Mouse (Mus musculus) forebrain, embryonic 10.5 days (tissue): ENCODE results near the gene Ntrk2. TPM values are rescaled to one million over a fixed set of nuclear protein-coding genes. Genes with fewer than 3 reads are reported as not detected.
"Not testable (repeated sequence)": the region's sequence is repeated elsewhere in the genome, so short reads cannot be mapped to it uniquely, and the experiment has no call there.

Experiments used
- DNase-seq: peaks from one replicate; pipeline ENCODE4 v3.0.0-alpha.2; 2017; ENCODE audit warnings: low spot score; ENCODE audit errors: extremely low spot score
- H3K27ac ChIP-seq: fragments of 300-500 bp; sonication (generic); 2 replicates; pipeline ENCODE4 v1.5.1; 2016; ENCODE audit warnings: mild to moderate bottlenecking
- H3K27me3 ChIP-seq: fragments of 300-500 bp; sonication (generic); 2 replicates; pipeline ENCODE4 v1.6.1; 2016; ENCODE audit warnings: mild to moderate bottlenecking; ENCODE audit not compliant: poor library complexity, severe bottlenecking
- H3K36me3 ChIP-seq: fragments of 300-500 bp; sonication (generic); replicated peaks from 2 replicates; pipeline ENCODE4 v1.6.1; 2016; ENCODE audit warnings: mild to moderate bottlenecking, moderate library complexity
- H3K4me1 ChIP-seq: fragments of 300-500 bp; sonication (generic); 2 replicates; pipeline ENCODE4 v1.6.1; 2016
- H3K4me3 ChIP-seq: fragments of 300-500 bp; sonication (generic); 2 replicates; pipeline ENCODE4 v1.5.1; 2016; ENCODE audit warnings: mild to moderate bottlenecking, moderate library complexity
- H3K9me3 ChIP-seq: fragments of 300-500 bp; sonication (generic); 2 replicates; pipeline ENCODE4 v1.6.1; 2016; ENCODE audit warnings: mild to moderate bottlenecking, moderate library complexity
- WGBS: fragments of 180-500 bp; shearing (Covaris S2); methylation state at CpG from one replicate; pipeline ENCODE4 v1.1.7; 2016; 5-methylcytosine and 5-hydroxymethylcytosine counted together
- polyA plus RNA-seq: library from polyadenylated mRNA; unstranded; fragments of >200 nt; fragmentation: Nextera tagmentation; extraction: Ambion mirVana; gene quantifications from 2 replicates; pipeline ENCODE4 v1.2.1, GENCODE M21; 2016

The Ntrk2 gene
- polyA plus RNA-seq, 1 experiment from 2014 or later: 33.2 TPM

DNA sequence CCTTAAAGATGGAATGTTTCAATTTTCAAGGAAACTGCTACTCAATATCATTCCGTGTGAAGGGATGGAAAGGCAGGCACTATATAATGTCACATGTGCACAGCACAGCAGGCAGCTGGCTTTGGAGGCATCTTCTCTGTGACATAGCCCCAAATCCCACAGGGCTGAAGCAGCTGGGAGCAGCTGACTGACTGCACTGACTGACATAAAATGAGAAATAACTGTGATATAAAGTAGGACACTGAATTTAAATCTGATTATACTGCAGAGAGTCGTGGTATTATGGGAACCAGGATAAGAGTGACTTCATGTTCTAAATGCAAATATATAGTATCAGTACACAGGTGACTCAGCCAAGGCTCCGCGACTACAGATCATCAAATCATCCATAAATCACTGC lies 282.6 kb downstream of the Ntrk2 start:
- 93% methylated on average over 4 of the region's 4 CpGs for WGBS
- DNase-seq: no peak
- Histone ChIP-seq H3K4me3 (no peak overlapping the region), H3K4me1 (peaks cover 43% of the 10 kb centered on the region), H3K27me3 (peaks cover 46% of the 10 kb centered on the region), H3K27ac (no peak overlapping the region), H3K9me3 (no peaks in the 10 kb centered on the region), H3K36me3 (no peaks in the 10 kb centered on the region)

DNA sequence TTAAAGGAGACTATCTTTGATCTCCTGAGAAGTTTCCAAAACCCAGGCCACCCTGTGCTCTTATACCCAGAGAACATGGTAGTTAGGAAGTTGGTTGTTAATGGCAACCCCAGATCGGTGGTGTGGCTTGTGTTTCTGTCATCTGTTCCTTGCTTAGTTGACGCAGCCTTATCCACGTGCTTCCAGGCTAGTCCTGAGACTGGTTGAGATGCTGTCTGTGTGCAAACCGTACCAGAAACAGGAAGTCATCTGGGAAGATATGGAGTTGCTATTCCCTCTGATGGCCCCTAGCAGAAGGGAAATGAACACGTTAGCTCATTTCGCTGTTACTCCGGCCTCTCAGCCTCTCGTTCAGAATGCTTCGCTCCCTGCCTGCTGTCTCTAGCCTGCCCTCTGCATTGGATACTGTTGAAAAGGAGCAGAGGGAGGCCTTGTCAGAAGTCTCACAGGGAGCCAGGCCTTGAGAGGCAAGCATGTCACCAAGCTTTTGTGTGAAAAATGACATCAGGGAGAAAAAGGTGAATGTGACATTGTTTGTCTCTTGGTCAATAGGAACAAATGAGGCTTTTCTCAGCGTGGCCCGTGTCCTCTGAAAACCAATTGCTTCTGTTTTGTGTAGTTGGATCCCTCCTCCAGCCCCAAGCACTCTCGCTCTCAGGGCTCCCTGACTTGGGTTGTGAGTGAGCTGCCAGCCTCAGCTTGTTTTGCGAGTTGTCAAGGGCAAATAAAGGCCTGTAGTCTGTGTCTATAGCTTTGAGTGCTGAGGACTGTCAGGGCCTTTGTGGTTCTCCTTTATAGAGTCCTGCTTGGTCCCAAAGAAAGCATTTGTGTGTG lies 285.0 kb downstream of the Ntrk2 start:
- peaks cover 59% of the 10 kb centered on the region for H3K4me1 ChIP-seq
- H3K27ac ChIP-seq: peak overlapping the region; percentile 84
- no peaks in the 10 kb centered on the region for H3K9me3 ChIP-seq
- peaks cover 64% of the 10 kb centered on the region for H3K27me3 ChIP-seq
- WGBS: 31% methylated on average over 13 of the region's 13 CpGs
- no peaks in the 10 kb centered on the region for H3K36me3 ChIP-seq
- H3K4me3 ChIP-seq: no peak overlapping the region
- peak; percentile 62 for DNase-seq

DNA sequence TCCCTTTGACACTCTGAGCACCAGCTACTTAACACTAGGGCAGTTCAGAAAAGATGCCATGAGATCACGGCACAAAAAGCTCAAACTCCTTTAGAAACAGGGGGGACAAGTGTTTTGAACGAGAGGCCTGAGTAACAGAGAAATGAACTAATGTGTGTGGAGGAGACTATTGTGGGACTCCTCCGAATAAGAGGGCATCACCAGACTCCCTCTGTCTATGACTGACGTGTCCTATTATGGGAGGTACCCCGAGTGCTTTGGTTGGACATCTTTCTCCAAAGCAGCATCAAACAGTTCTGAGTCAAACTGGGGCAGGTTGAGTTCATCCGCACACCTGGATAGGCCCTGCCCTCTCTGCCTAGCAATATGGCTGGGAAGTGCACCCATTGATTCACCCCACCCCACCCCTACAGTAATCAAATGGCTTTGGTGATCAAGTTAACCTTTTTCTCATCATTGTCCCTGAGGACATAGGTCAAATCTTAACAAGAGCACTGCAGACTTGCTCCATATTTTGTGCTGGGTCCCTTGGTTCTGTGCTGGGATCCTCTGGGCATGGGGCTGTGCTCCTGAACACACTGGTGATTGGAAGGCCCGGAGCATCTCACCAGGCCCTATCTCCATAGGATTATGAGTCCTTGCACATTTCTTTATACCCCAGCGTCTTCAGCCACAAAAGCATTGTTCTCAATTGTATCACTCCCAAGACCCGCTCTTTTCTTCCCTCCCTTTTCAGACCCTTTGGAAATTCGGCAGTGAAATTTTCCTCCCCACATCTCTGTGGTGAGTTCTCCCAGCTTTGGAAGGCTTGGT lies 285.9 kb downstream of the Ntrk2 start:
- H3K9me3 ChIP-seq: no peaks in the 10 kb centered on the region
- DNase-seq: no peak
- H3K27ac ChIP-seq: peak overlapping the region; percentile 84
- peaks cover 69% of the 10 kb centered on the region for H3K27me3 ChIP-seq
- peak overlapping the region; percentile 14; the same call in 1 of the 2 replicates for H3K4me3 ChIP-seq
- H3K4me1 ChIP-seq: peaks cover 59% of the 10 kb centered on the region
- H3K36me3 ChIP-seq: no peaks in the 10 kb centered on the region
- WGBS: 40% methylated on average over 10 of the region's 10 CpGs

DNA sequence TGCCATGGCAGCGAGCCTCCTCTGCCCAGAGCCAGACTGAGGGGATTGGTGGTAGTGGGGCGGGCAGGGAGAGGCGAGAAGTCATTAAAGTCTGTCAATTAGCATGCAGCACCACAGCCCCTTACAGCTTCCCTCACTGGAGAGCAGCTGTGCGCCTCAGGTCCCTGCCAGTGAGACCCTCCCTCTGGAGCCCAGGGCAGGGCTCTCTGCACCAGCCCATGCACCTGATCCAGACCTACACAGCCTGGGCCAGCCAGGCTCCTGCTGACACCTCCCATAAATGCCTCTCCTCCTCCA lies 286.4 kb downstream of the Ntrk2 start:
- peak overlapping the region; percentile 84 for H3K27ac ChIP-seq
- H3K4me1 ChIP-seq: peaks cover 59% of the 10 kb centered on the region
- H3K36me3 ChIP-seq: no peaks in the 10 kb centered on the region
- peaks cover 72% of the 10 kb centered on the region for H3K27me3 ChIP-seq
- peak; percentile 87 for DNase-seq
- peak overlapping the region; percentile 14; the same call in 1 of the 2 replicates for H3K4me3 ChIP-seq
- H3K9me3 ChIP-seq: no peaks in the 10 kb centered on the region
- 2% methylated on average over 4 of the region's 4 CpGs for WGBS

DNA sequence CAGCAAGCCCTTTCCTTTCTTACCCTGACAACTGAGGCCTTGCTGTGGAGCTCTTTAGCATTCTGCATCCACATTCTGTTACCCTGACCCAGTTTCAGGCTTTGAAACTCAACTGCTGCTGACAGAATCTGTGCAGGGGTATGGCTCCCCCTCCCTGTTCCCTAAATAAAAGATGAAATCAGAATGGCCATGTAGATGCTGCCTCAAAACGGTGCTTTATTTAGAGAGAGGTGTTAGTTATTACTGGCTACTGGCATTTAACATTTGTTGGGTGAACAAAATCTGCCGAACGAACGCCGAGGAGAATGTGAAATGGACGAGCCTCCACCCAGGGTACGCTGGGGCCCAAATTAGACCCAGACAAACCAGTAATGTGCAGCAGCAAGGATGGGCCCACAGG lies 288.4 kb downstream of the Ntrk2 start:
- H3K27me3 ChIP-seq: peaks cover 63% of the 10 kb centered on the region
- no peak overlapping the region for H3K4me3 ChIP-seq
- H3K4me1 ChIP-seq: peaks cover 54% of the 10 kb centered on the region
- no peaks in the 10 kb centered on the region for H3K36me3 ChIP-seq
- no peak for DNase-seq
- WGBS: 89% methylated on average over 7 of the region's 7 CpGs
- no peaks in the 10 kb centered on the region for H3K9me3 ChIP-seq
- peak overlapping the region; percentile 49; the same call in 1 of the 2 replicates for H3K27ac ChIP-seq

DNA sequence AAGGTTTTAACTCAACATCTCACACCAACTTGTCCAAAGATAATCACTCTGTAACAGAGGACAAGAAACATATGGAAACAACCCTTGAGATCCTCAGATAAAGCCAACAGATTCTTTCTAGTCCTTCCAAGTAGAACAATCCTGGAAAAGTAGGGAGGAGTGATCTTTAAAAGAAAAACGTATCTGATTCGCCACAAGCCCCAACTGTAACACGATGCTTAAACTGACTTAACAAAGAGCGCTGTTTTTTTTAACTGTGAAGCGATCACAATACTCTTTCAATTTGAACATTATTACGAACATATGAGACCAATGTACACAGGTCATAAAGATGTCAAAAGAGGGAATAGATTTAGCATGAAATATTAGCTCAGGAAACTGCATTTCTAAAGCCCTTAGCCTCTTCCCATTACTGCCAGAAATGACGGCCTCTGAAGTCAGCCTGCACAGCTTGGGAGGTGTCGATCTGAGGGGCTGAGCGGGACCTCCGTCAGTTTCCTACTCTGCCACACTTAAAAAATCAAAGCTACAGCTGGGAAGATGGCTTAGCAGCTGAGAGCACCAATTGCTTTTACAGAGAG lies 289.5 kb downstream of the Ntrk2 start:
- H3K27ac ChIP-seq: no peak overlapping the region
- peaks cover 50% of the 10 kb centered on the region for H3K4me1 ChIP-seq
- no peaks in the 10 kb centered on the region for H3K36me3 ChIP-seq
- H3K9me3 ChIP-seq: no peaks in the 10 kb centered on the region
- H3K27me3 ChIP-seq: peaks cover 54% of the 10 kb centered on the region
- 53% methylated on average over 10 of the region's 10 CpGs for WGBS
- H3K4me3 ChIP-seq: no peak overlapping the region
- DNase-seq: no peak

DNA sequence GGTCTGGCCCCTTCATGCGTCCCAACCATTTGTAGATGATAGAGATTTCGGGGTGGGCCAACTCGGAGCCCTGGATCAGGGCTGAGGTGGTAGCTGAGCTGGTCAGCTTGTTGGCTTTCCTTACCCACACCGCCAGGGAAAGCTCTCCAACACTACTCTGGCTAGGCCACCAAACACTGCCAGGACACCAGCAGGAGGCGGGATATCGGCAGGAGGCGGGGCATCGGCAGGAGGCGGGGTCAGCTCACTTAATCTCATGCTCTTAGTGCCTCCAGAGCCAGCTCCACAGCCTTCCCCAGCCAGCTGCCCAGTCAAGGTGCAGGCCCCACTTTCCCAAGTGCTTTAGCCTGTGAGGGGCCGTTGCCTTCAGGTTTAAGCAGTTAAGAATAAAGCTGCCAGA lies 293.7 kb downstream of the Ntrk2 start:
- Histone ChIP-seq H3K4me3 (no peak overlapping the region), H3K36me3 (no peaks in the 10 kb centered on the region), H3K4me1 (peaks cover 17% of the 10 kb centered on the region), H3K27me3 (peaks cover 32% of the 10 kb centered on the region), H3K9me3 (no peaks in the 10 kb centered on the region), H3K27ac (no peak overlapping the region)
- 46% methylated on average over 10 of the region's 10 CpGs for WGBS
- DNase-seq: no peak

DNA sequence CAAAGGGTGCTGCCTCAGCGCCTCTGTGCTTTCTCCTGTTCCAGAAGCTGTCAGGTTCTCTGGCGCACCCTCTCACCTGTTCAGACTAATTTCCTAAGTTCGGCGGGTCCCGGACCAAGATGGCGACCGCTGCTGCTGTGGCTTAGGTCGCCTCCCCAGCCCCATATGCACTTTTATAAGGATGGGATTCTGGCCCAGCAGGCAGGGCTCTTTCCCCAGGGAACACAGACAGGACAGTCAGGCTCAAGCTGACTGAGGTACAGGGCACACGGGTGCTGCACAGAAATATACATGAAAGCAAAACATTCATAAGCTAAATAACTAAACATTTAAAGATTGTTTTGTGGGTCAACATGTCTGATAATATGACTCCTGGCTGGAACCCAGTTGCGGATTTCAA lies 301.4 kb downstream of the Ntrk2 start:
- not testable (repeated sequence) for H3K27me3 ChIP-seq, H3K4me3 ChIP-seq, H3K27ac ChIP-seq, H3K36me3 ChIP-seq, H3K9me3 ChIP-seq, DNase-seq, H3K4me1 ChIP-seq
- WGBS: 93% methylated on average over 10 of the region's 10 CpGs

DNA sequence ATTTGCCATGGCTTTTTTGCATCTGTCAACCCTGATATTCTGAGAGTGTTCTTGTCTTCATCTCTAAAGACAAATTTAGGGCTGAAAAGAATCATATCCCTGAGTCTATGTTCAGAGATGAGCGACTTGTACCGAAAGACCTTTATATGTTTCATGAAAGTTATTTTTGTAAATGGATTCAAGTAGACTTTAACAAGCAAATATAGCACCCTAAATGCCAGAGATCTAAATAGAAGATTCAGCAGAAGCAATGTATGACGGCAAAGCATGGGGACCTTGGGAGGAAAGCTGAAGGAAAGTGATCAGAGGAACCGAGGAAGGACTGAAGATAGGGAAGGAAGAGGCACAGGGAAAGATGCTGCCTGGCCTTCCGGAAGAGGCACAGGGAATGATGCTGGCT lies 303.7 kb downstream of the Ntrk2 start:
- Histone ChIP-seq H3K4me3 (no peak overlapping the region), H3K4me1 (no peaks in the 10 kb centered on the region), H3K9me3 (peaks cover 8% of the 10 kb centered on the region), H3K36me3 (no peaks in the 10 kb centered on the region), H3K27me3 (no peaks in the 10 kb centered on the region), H3K27ac (no peak overlapping the region)
- 93% methylated on average over 5 of the region's 5 CpGs for WGBS
- DNase-seq: no peak

DNA sequence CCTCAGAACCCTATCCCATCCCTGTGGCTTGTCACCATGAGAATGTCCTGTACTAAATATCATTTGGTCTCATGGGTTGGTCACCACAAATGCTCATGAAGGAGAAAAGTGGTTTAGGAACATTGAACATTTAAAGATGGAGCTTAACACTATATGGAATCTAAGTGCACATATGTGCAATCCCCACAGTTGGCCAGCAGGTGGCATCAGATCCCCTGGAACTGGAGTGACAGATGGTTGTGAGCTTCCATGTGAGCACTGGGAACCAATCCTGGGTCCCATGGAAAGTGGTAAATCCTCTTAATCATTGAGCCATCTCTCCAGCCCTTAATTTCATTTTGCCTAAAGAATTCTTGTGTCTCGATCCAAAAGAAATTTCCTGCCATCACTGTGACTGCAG lies 308.3 kb downstream of the Ntrk2 start:
- Histone ChIP-seq H3K9me3 (peaks cover 25% of the 10 kb centered on the region), H3K4me3 (no peak overlapping the region), H3K4me1 (no peaks in the 10 kb centered on the region), H3K36me3 (no peaks in the 10 kb centered on the region), H3K27me3 (no peaks in the 10 kb centered on the region), H3K27ac (no peak overlapping the region)
- DNase-seq: no peak
- WGBS: 98% methylated on average over 1 of the region's 1 CpGs

DNA sequence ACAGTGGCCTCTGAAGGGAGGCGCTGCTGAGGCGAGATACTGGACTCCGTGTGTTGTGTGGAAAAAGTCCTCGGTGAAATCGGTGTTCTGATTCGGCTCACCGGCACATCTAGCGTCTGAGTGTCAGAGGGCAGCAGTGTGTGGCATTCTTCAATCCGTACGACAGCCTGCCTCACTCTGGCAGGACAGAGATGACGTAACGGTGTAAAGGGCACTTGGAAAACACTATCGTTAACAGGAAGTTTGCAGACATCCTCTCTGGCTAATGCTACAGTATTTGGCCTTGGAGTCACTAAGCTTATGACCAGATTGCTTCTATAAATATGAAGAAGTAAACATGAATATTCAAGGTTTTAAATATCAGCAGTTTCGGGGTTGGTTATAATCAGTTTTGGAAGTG lies 309.2 kb downstream of the Ntrk2 start:
- H3K9me3 ChIP-seq: peaks cover 25% of the 10 kb centered on the region
- DNase-seq: no peak
- no peak overlapping the region for H3K4me3 ChIP-seq
- H3K27me3 ChIP-seq: no peaks in the 10 kb centered on the region
- H3K36me3 ChIP-seq: no peaks in the 10 kb centered on the region
- 97% methylated on average over 14 of the region's 14 CpGs for WGBS
- no peaks in the 10 kb centered on the region for H3K4me1 ChIP-seq
- no peak overlapping the region for H3K27ac ChIP-seq

DNA sequence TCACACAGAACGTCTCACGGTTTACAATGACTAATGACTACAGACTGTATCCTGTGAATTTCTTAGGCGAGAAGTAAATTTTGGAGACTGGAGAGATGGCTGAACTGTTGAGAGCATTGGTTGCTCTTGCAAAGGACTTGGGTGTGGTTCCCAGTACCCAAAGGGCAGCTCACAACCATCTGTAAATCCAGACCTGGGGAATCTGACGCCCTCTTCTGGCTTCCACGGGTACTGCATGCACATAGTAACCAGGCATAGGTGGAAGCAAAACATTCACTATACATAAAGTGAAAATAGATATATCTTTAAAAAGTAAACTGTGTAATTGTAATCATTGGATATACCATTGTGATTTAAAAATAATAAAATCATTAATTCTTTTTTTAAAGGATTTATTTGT lies 310.9 kb downstream of the Ntrk2 start:
- no peaks in the 10 kb centered on the region for H3K27me3 ChIP-seq
- H3K4me3 ChIP-seq: no peak overlapping the region
- no peak for DNase-seq
- H3K27ac ChIP-seq: no peak overlapping the region
- H3K36me3 ChIP-seq: no peaks in the 10 kb centered on the region
- WGBS: 84% methylated on average over 5 of the region's 5 CpGs
- H3K4me1 ChIP-seq: no peaks in the 10 kb centered on the region
- peaks cover 25% of the 10 kb centered on the region for H3K9me3 ChIP-seq
